Mouse (Mus musculus): ENCODE results near the gene Ptgds.

- TF ChIP-seq CTCF (IDR thresholded peaks at IDR 0.05; ENCODE audit: insufficient read depth, low read depth, low read length) = no peak
- TF ChIP-seq POLR2A (IDR thresholded peaks at IDR 0.05; ENCODE audit: insufficient read depth, low read depth, low read length) = no peak
Measured at GRCm38 (mm10) chr2:25430395-25431233, 39.2 kb downstream of the Ptgds start.
